Mouse (Mus musculus) left cerebral cortex, adult 6 months (tissue): ENCODE measurements around the gene Ppp1r16b. TPM values are rescaled to one million over a fixed set of nuclear protein-coding genes. Genes with fewer than 3 reads are reported as not detected.

Experiments
- long read RNA-seq, 2 experiments: library from polyadenylated mRNA; unstranded; transcript quantifications; one replicate each; pipeline ENCODE4 v2.0.0; 2019 to 2020
- polyA plus RNA-seq: library from polyadenylated mRNA; unstranded; fragments of <200 nt; fragmentation: Nextera tagmentation; gene quantifications from 2 replicates; pipeline ENCODE4 v1.2.3, GENCODE M21; 2021

Gene Ppp1r16b
- 33.5 and 197 TPM in 2 replicates for polyA plus RNA-seq
- long read RNA-seq, experiment 1, full-length matches to known transcripts = 41 of 87 reads
- long read RNA-seq, experiment 1, partial matches to known transcripts = 27 of 87 reads
- long read RNA-seq, experiment 1, other reads (novel, unspliced or antisense) = 19 of 87 reads
- long read RNA-seq, experiment 2, full-length matches to known transcripts = 4 of 661 reads
- long read RNA-seq, experiment 2, partial matches to known transcripts = 641 of 661 reads
- long read RNA-seq, experiment 2, other reads (novel, unspliced or antisense) = 16 of 661 reads

GRCm38 (mm10) chr2:158665098-158665497 is at the start of gene Ppp1r16b:
Gene Ppp1r16b, plus strand, starts transcription at chr2:158665398.

GRCm38 (mm10) chr2:158624718-158625222 is 40.4 kb upstream of the Ppp1r16b start, which contains the start of gene Actr5:
Gene Actr5, plus strand, starts transcription at chr2:158624888.

GRCm38 (mm10) chr2:158767742-158768339 is 102.6 kb downstream of the Ppp1r16b start, which contains the start of gene Fam83d:
Gene Fam83d, plus strand, starts transcription at chr2:158768093.

GRCm38 (mm10) chr2:158794494-158795004 is 129.4 kb downstream of the Ppp1r16b start, which contains the start of gene Dhx35:
Gene Dhx35, plus strand, starts transcription at chr2:158794807.

Other genes with a start within 250 kb of the Ppp1r16b start
- gene Adig, start 162.8 kb upstream of the Ppp1r16b start, polyA plus RNA-seq = not detected in 2 replicates
- gene Arhgap40, start 152.6 kb upstream of the Ppp1r16b start, polyA plus RNA-seq = 0.53 and 0.87 TPM in 2 replicates
- 9.1 and 15.5 TPM in 2 replicates for gene Slc32a1, start 54.6 kb upstream of the Ppp1r16b start, polyA plus RNA-seq
- gene Actr5, start 40.5 kb upstream of the Ppp1r16b start, polyA plus RNA-seq = 1.6 and 4.8 TPM in 2 replicates
- 0.92 and 1.1 TPM in 2 replicates for gene Fam83d, start 102.7 kb downstream of the Ppp1r16b start, polyA plus RNA-seq
- 9.4 and 13.7 TPM in 2 replicates for gene Dhx35, start 129.4 kb downstream of the Ppp1r16b start, polyA plus RNA-seq